Mouse (Mus musculus) cerebellum, postnatal 4 days (tissue): ENCODE data around the gene Ppm1j.

Source experiments
- DNase-seq, 2 experiments: peaks; one replicate each; pipeline ENCODE4 v3.0.0; 2022; ENCODE audit warnings: low spot score in 2 of 2, mixed read lengths in 1 of 2

Gene Ppm1j

DNA sequence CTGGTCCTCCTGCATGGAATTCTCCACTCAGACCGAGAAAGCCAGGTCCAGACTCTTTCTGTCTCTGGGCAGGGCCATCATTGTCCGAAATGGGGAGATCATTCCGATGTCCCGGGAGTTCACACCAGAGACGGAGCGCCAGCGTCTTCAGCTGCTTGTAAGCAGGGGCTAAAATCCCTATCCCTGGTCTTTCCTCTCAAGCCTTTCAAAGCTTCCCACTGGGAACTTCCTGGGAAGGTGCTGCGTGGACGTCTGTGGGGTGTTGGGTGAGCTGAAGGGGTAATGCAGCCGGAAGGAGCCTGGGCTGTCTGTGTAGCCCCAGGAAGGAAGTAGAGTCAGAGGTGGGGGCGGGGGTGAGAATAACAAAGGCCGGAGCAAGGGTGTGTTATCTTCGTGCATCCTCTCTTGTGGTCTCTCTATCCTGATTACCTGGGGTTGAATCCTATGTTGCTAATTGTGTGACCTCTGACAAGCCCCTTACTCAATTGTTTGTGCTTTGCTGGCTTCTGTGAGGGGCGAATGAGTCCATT is 3.2 kb downstream of the Ppm1j start:
- DNase-seq, result no peak

GRCm38 (mm10) chr3:104785284-104785683 is 4.4 kb downstream of the Ppm1j start:
- no peak for DNase-seq

DNA sequence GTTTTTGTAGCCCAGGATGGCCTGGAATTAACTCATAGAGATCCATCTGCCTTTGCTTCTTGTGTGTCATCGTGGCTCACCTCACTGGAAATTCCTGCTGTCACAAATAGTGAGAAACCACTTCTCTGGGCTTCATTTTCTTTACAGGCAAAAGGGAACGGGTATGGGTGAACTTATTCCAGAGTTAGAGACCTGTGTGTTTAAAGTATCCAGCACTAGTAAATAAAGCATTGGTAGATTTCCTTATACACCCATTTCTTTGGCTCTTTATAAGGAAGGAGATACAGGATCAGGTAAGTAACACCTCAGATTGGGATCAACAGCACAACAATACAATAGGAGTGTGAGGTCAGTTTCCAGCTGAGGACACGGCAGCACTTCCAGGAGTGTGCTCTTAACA is 7.2 kb downstream of the Ppm1j start, which contains the start of gene Rhoc:
Gene Rhoc, plus strand, starts transcription at position 301 of the 400 bp plus-strand sequence.
- no peak for DNase-seq

GRCm38 (mm10) chr3:104788561-104789311 is 7.9 kb downstream of the Ppm1j start:
- peak in 1 of 2 experiments; percentile 74 for DNase-seq

- no peak for DNase-seq
Measured at GRCm38 (mm10) chr3:104789312-104789605, 8.4 kb downstream of the Ppm1j start.

GRCm38 (mm10) chr3:104789822-104790221 is 9.0 kb downstream of the Ppm1j start:
- no peak for DNase-seq

DNA sequence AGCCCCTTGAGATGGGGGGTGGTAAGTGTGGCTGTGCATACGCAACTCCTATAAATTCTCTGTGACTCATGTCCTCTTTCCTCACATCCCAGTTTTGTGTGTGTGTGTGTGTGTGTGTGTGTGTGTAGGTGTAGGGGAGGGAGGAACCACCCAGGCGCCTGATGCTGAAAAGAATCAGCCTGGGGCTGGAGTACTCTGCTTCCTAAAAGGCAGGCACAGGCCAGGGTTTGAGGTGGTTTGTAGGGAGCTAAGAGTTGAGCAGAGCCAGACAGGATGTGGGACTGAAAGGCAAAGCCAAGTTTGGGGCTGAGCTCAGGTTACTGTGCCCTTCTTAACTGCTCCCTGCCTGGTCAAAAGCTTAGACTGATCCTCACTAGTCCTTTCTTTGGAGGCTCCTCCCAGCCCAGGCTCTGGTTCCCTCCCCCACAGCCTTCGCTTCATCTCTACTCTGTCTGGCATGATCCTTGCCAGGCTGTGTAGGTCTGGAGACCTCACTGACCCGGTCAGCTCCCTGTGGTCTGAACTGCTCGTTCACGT is 9.6 kb downstream of the Ppm1j start:
- no peak for DNase-seq

DNA sequence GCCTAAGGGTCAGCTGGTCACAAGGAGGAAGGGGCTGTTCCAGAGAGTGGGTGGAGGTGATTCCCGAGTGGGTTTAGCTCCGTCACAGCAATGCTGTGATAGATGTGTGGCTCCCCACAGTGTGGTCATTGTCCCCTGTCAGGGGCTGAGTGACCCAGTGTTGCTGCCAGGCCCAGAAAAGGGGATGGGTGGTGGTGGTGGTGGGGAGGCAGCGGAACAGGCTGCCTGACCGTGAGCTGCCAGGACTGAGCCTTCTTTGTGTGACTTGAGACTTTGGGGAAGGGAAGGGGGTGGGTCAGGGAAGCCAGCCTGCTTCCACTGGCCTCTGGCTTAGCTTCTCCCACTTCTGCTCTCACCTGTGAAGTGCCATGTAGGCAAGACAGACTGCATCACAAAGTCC is 10.2 kb downstream of the Ppm1j start:
- no peak for DNase-seq

GRCm38 (mm10) chr3:104791671-104792070 is 10.8 kb downstream of the Ppm1j start:
- DNase-seq, result no peak

- no peak for DNase-seq
Measured at GRCm38 (mm10) chr3:104792360-104793270, 11.8 kb downstream of the Ppm1j start.

DNA sequence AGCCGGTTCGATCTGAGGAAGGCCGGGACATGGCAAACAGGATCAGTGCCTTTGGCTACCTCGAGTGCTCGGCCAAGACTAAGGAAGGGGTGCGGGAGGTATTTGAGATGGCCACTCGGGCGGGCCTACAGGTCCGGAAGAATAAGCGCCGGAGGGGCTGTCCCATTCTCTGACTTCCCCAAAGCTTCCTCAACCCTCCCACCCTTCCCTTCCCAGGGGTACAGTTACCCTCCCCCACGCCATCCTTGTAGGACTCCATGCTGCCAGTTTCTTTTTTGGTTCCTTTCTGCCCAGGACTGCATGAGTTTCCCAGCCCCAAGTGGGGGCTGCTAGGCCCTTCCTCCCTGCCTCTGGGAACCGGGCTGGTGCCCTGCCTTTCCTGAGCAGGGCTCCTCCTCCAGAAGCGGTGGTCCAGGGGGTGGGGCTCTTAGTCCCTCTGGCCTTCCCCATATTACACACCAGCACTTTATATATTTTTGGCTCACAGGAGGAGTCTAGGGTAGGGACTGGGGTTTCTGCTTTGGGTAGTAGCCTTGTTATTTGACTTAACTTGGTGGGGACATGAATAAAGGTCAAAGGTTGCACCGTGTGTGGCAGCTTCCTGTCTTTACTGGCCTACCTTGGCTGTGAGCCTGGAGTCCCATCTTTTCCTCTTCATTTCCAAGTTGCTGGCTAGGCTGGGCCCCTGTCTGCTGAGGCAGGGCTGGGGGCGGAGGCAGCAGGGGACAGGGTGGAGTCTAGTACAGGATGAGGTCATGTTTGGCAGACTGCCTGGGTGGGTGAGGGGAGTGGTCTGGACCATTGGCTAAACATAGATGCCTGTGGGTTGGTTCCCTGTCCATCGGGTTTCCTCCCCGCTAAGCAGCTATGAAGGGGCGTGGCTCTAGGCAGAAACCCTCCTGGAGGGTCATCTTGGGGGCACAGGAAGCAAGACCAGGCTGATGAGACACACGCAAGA is 13.3 kb downstream of the Ppm1j start:
- peak; percentile 61 to 87 for DNase-seq

GRCm38 (mm10) chr3:104794953-104795470 is 14.2 kb downstream of the Ppm1j start:
- DNase-seq, result no peak

- DNase-seq, result no peak
Measured at GRCm38 (mm10) chr3:104795661-104796340, 14.9 kb downstream of the Ppm1j start.

DNA sequence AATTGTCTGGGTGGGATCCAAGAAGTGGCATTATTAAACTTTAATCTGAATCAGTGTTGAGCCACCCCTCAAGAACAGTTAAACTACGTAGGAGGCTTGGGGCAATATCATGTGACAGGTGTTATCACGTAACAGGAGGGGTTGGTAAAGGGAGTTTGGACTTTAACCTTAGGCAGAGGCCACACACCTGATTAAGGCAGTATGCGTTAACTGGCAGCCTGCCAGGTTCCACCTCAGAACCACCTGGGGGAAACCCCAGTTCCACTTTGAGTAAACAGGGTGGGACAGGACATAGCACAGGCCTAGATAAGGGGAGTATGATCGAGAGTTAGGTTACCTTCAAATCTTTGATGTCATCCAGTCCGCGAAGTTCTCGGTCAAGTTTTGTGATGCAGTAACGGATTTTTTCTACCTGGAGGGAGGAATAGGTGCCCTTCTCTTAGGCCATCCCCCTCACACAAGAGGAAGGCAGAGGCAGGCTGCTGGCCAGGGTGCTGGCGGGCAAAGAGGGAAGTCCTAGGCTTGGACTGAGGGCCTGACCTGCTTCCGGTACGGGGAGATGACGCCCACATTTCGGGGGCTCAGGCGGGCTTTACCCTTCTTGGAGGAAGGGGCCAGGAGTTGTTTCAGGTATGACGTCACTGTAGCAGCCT is 15.7 kb downstream of the Ppm1j start:
- no peak for DNase-seq

DNA sequence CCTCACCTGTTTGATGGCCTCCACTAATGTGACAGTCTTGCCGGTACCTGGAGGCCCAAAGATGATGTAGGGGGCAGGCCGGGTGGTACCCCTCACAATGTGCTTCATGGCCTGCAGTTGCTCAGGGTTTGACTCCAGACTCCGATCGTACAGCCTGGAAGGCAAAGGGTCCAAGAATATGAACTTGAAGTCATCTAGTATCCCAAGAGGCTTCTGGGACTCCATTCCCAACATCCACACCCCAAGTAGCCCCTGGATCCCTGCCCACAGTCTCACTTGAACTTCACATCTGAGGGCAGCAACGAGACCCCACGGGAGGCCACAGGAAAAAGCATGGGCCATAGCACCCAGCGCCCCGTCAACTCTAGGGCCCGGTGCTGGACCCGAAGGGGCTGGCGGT is 19.8 kb downstream of the Ppm1j start:
- DNase-seq, result no peak

GRCm38 (mm10) chr3:104801481-104801880 is 20.6 kb downstream of the Ppm1j start:
- DNase-seq, result no peak

DNA sequence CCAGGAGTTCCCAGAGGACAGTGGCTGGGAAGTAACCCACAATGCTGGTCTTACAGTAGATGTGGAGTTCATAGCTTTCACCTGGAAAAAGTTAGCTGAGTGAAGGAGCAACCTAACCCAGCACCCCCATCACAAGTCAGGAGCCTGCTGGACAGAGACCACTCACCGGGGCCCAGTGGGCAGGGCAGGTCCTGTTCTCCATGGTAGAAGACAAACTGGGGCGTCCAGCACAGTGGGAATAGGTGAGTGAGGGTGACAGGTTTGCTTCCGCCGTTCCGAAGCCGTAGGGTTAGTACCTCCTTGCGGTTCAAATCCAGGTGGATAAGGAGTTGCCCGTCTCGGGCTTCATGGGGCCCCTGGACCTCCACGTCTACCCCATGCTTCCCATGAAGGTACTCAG is 23.5 kb downstream of the Ppm1j start:
- DNase-seq, result no peak

DNA sequence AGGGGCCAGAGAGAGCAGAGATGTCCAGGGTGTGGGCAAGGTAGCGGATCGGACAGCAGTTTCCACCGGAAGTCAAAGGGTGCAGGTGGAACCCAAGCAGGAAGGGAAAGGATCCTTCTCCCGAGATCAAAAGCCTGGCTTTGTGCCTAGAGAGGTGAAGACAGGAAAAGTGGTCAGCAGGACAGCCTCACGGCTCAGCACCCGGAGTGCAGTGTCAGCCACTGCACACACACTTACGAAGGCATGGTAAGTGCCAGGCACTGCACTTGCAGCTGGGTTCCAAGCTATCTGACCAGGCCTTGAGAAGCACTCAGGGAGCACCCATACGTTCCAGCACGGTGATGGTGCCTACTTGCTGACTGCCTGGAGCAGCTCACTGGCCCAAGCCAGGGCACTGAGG is 24.7 kb downstream of the Ppm1j start:
- DNase-seq, result no peak

GRCm38 (mm10) chr3:104811752-104812151 is 30.9 kb downstream of the Ppm1j start:
- no peak for DNase-seq

DNA sequence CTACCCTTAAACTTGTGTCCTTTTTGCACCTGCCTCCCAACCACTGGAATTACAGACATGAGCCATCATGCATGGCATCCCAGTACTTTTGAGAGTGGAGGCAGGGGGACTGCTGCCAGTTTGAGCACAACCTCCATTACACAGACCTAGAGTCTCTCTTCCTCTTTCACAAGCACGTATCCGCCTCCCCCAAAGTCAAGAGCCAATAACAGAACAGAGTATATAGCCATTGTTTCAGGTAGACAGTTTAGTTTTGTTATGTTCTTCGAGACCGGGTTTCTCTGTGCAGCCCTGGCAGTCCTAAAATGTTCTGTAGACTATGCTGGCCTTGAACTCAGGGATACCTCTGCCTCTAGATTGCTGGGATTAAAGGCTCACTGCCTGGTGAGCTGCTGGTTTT is 31.4 kb downstream of the Ppm1j start:
- DNase-seq, result no peak
